Mouse (Mus musculus) right cerebral cortex, adult 2 months (tissue): ENCODE measurements around the gene BC034090.

Experiments
- DNase-seq, 2 experiments: peaks; one replicate each; pipeline ENCODE4 v3.0.0; 2021 to 2022; ENCODE audit warnings: low spot score in 2 of 2

BC034090 gene

GRCm38 (mm10) chr1:155242488-155242745, 1.8 kb downstream of the BC034090 start:
- no peak for DNase-seq

GRCm38 (mm10) chr1:155241701-155242487, 2.4 kb downstream of the BC034090 start:
- no peak for DNase-seq

- DNase-seq = peak in 1 of 2 experiments; percentile 5
These were observed 4.1 kb downstream of the BC034090 start for GRCm38 (mm10) chr1:155239962-155240717.

- peak in 1 of 2 experiments; percentile 4 for DNase-seq
These were observed 5.1 kb downstream of the BC034090 start for GRCm38 (mm10) chr1:155239169-155239568.

GRCm38 (mm10) chr1:155238126-155238525, 6.1 kb downstream of the BC034090 start:
- peak in 1 of 2 experiments; percentile 2 for DNase-seq

GRCm38 (mm10) chr1:155237390-155237789, 6.9 kb downstream of the BC034090 start:
- DNase-seq = no peak

- no peak for DNase-seq
These were observed 7.8 kb downstream of the BC034090 start for GRCm38 (mm10) chr1:155236306-155237024.

- DNase-seq = no peak
These were observed 8.6 kb downstream of the BC034090 start for GRCm38 (mm10) chr1:155235641-155236040.

- no peak for DNase-seq
These were observed 10.2 kb downstream of the BC034090 start for GRCm38 (mm10) chr1:155233931-155234607.

- DNase-seq = no peak
These were observed 10.9 kb downstream of the BC034090 start for GRCm38 (mm10) chr1:155233378-155233777.

GRCm38 (mm10) chr1:155232786-155233185, 11.5 kb downstream of the BC034090 start:
- DNase-seq = no peak

- no peak for DNase-seq
These were observed 11.9 kb downstream of the BC034090 start for GRCm38 (mm10) chr1:155232385-155232784.

GRCm38 (mm10) chr1:155229464-155230411, 14.5 kb downstream of the BC034090 start:
- DNase-seq = no peak

GRCm38 (mm10) chr1:155223849-155224554, 20.2 kb downstream of the BC034090 start:
- DNase-seq = peak in 1 of 2 experiments; percentile 75

GRCm38 (mm10) chr1:155223036-155223435, 21.2 kb downstream of the BC034090 start:
- no peak for DNase-seq

GRCm38 (mm10) chr1:155222101-155222669, 22.1 kb downstream of the BC034090 start:
- DNase-seq = no peak

GRCm38 (mm10) chr1:155218924-155219323, 25.3 kb downstream of the BC034090 start:
- no peak for DNase-seq

- peak in 1 of 2 experiments; percentile 75 for DNase-seq
These were observed 26.2 kb downstream of the BC034090 start for GRCm38 (mm10) chr1:155217865-155218541.

- DNase-seq = no peak
These were observed 27.4 kb downstream of the BC034090 start for GRCm38 (mm10) chr1:155216844-155217243.
